Mouse (Mus musculus) forebrain, embryonic 11.5 days (tissue): ENCODE data around the gene Actc1. TPM values are rescaled to one million over a fixed set of nuclear protein-coding genes. Genes with fewer than 3 reads are reported as not detected.

Experiments used
- ATAC-seq: fragments of 200-750 bp; cut with Nextera tagmentation; replicated peaks from 2 replicates; pipeline ENCODE4 v1.8.0; 2017; ENCODE audit warnings: moderate TSS enrichment; ENCODE audit not compliant: low FRiP score
- DNase-seq: peaks from one replicate; pipeline ENCODE4 v3.0.0-alpha.2; 2017; ENCODE audit warnings: low spot score
- H3K27ac ChIP-seq: fragments of 300-500 bp; sonication (generic); 2 replicates; pipeline ENCODE4 v1.5.1; 2014; ENCODE audit warnings: low read depth, low read length
- H3K27me3 ChIP-seq: fragments of 300-500 bp; sonication (generic); 2 replicates; pipeline ENCODE4 v1.6.1; 2014; ENCODE audit warnings: mild to moderate bottlenecking, low read length, mixed read lengths; ENCODE audit not compliant: control insufficient read depth, insufficient read depth
- H3K36me3 ChIP-seq: fragments of 300-500 bp; sonication (generic); 2 replicates; pipeline ENCODE4 v1.6.1; 2014; ENCODE audit warnings: mild to moderate bottlenecking, low read length, moderate library complexity, mixed read lengths; ENCODE audit not compliant: control insufficient read depth, insufficient read depth
- H3K4me1 ChIP-seq: fragments of 300-500 bp; sonication (generic); replicated peaks from 2 replicates; pipeline ENCODE4 v1.6.1; 2014; ENCODE audit warnings: low read length, mixed read lengths; ENCODE audit not compliant: control insufficient read depth, insufficient read depth
- H3K4me2 ChIP-seq: fragments of 300-500 bp; sonication (generic); 2 replicates; pipeline ENCODE4 v1.6.1; 2014; ENCODE audit warnings: low read depth, mild to moderate bottlenecking, low read length, moderate library complexity, mixed read lengths; ENCODE audit not compliant: severe bottlenecking
- H3K4me3 ChIP-seq: fragments of 300-500 bp; sonication (generic); 2 replicates; pipeline ENCODE4 v1.5.1; 2014; ENCODE audit warnings: low read depth, low read length
- H3K9ac ChIP-seq: fragments of 300-500 bp; sonication (generic); 2 replicates; pipeline ENCODE4 v1.6.1; 2014; ENCODE audit warnings: low read length
- H3K9me3 ChIP-seq: fragments of 300-500 bp; sonication (generic); 2 replicates; pipeline ENCODE4 v1.6.1; 2016; ENCODE audit warnings: low read length, mixed read lengths; ENCODE audit not compliant: control insufficient read depth
- WGBS: fragments of 180-500 bp; shearing (Covaris S2); extraction: QIAGEN DNeasy Blood & Tissue Kit; methylation state at CpG from one replicate; pipeline ENCODE4 v1.1.7; 2014; 5-methylcytosine and 5-hydroxymethylcytosine counted together
- polyA plus RNA-seq: library from polyadenylated mRNA; unstranded; fragments of >200 nt; fragmentation: Nextera tagmentation; extraction: Ambion mirVana; gene quantifications from 2 replicates; pipeline ENCODE4 v1.2.1, GENCODE M21; 2014

The Actc1 gene
- polyA plus RNA-seq, 1 experiment from 2014 or later, result 0.71 TPM

DNA sequence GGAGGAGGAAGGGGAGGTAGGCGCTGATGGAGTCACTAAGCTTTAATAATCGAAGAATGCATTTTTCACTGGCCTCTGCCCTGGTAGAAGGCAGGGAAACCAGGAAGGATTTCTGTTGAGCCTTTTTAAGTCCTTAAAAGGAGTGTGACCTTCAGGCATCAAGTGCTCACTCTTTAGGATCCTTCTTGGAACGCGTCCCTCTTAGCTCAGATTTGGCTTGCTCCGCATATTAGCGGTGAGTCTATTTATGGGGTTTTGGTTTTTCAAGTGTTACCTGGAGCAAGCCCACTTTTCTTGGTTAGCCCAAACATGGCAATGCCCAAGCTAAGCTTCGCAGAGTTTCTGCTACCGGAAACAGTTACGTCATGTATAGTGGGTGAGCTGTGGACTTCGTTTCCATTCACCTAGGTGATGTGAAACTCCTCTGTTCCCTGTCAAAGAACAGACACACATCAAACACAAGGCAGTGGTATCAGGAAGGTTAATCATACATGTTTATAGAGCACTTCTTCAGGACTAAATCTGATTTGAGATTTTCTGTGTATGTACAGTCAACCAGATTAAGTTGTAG lies 5.0 kb upstream of the Actc1 start:
- Histone ChIP-seq H3K9me3 (no peaks in the 10 kb centered on the region), H3K36me3 (no peaks in the 10 kb centered on the region), H3K27ac (no peak overlapping the region), H3K27me3 (no peaks in the 10 kb centered on the region), H3K9ac (no peak overlapping the region), H3K4me3 (no peak overlapping the region), H3K4me2 (no peak overlapping the region), H3K4me1 (no peaks in the 10 kb centered on the region)
- no peak for DNase-seq
- 95% methylated on average over 10 of the region's 10 CpGs for WGBS
- no peak for ATAC-seq

DNA sequence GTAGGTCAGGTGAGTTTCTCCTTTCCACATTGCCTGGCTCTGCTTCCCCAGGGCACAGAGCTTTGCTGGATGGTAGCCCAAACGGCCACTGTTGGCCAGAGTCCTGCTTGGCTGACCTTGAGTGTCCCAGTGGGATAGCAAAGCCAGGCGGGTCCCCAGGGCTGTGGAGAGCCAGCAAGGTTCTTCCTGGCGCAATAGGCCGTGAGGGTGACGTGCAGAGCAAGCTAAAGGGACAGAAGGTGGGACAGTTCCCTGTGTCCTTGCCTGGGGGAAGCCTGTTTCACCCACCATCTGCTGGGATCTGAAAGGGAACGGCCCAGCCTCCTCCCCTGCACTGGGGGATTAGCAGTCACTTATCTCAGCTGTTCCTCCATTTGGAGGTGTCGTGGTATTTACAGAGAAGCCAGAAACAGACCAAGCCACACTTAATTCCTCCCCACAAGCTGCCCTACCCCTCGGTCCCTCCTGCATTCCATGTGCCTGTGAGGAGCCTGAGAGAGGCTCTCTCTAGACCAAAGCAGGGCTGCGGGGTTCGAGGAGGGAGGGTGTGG lies 4.0 kb upstream of the Actc1 start:
- H3K27me3 ChIP-seq, result no peaks in the 10 kb centered on the region
- no peaks in the 10 kb centered on the region for H3K4me1 ChIP-seq
- H3K27ac ChIP-seq, result no peak overlapping the region
- H3K4me2 ChIP-seq, result no peak overlapping the region
- H3K9ac ChIP-seq, result no peak overlapping the region
- H3K4me3 ChIP-seq, result no peak overlapping the region
- H3K9me3 ChIP-seq, result no peaks in the 10 kb centered on the region
- H3K36me3 ChIP-seq, result no peaks in the 10 kb centered on the region
- WGBS, result 31% methylated on average over 10 of the region's 10 CpGs
- ATAC-seq, result peak; percentile 73
- no peak for DNase-seq

DNA sequence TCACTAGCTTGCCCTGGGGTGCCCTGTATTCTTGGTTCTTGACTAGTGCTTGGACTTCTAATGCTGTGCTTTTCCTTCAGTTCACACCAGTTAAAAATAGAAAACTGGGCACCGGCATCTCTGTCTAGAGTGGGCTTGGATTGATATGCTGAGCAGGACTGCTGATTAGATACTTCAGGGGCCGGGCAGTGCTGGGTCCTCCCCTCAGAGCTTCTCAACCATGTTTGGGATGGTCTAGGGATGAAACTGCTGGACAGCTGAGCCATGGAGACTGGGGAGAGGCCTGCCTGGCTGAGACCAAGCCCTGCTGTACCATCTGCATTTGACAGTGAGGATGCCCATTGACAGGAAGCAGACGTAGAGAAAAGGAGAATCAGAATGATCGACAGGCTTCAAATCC lies 781 bp upstream of the Actc1 start:
- Histone ChIP-seq H3K4me1 (no peaks in the 10 kb centered on the region), H3K36me3 (no peaks in the 10 kb centered on the region), H3K27ac (no peak overlapping the region), H3K27me3 (no peaks in the 10 kb centered on the region), H3K4me3 (no peak overlapping the region), H3K9ac (no peak overlapping the region), H3K9me3 (no peaks in the 10 kb centered on the region), H3K4me2 (no peak overlapping the region)
- DNase-seq, result no peak
- no peak for ATAC-seq
- 85% methylated on average over 4 of the region's 4 CpGs for WGBS

DNA sequence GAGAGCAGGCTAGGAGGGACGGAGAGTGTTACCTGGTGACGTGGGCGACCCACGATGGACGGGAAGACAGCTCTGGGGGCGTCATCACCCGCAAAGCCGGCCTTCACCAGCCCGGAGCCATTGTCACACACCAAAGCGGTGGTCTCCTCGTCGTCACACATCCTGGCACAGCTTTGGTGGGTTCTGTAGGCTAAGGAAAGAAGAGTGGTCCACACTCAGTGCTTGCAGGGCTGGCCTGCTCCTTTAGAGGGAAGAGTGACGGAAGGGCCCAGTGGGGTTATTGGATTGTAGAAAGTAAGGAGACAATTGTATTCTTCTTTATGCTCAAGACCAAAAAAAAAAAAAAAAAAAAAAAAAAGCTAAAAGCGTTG lies 1.5 kb downstream of the Actc1 start:
- no peak for DNase-seq
- H3K27ac ChIP-seq, result no peak overlapping the region
- no peaks in the 10 kb centered on the region for H3K9me3 ChIP-seq
- no peaks in the 10 kb centered on the region for H3K36me3 ChIP-seq
- H3K4me2 ChIP-seq, result no peak overlapping the region
- no peaks in the 10 kb centered on the region for H3K4me1 ChIP-seq
- no peak overlapping the region for H3K4me3 ChIP-seq
- H3K27me3 ChIP-seq, result no peaks in the 10 kb centered on the region
- ATAC-seq, result no peak
- 94% methylated on average over 14 of the region's 14 CpGs for WGBS
- H3K9ac ChIP-seq, result no peak overlapping the region

DNA sequence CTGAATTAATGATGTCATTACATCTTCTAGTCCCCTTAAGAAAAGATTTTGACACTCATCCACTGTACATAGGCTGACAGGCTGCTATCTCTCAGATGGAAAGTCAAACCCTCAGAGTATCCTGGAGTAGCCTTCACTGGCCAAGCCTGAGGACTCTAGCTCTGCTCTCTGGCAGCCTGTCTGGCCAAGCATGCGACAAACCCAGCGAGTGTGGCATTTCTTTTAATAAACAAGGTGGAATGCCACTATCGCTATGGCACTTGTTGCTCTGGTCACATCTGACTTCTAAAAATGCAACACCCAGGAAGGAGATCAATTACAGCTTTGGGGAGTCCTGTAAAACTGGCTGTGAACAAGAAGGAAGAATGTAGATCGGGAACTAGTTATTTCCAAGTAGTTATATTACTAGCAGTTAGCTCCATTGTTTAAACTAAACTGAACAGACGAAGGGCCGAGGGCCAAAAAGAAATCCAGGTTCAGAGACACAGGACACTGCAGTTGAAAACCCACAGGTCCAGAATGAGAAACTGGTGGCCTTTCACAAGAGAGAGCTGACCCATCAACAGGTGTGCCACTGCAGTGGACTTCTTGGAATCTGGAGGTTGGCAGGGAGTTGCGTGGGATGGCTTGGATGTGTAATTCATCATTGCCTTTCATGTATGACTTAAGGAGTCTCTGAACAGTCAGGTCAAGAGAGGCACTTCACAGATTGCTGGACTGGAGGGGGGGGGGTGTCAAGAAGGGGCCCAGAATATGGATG lies 2.1 kb downstream of the Actc1 start:
- H3K4me1 ChIP-seq, result no peaks in the 10 kb centered on the region
- 93% methylated on average over 7 of the region's 7 CpGs for WGBS
- H3K9me3 ChIP-seq, result no peaks in the 10 kb centered on the region
- H3K9ac ChIP-seq, result no peak overlapping the region
- H3K27ac ChIP-seq, result no peak overlapping the region
- no peaks in the 10 kb centered on the region for H3K27me3 ChIP-seq
- ATAC-seq, result no peak
- no peak overlapping the region for H3K4me3 ChIP-seq
- no peak for DNase-seq
- no peaks in the 10 kb centered on the region for H3K36me3 ChIP-seq
- no peak overlapping the region for H3K4me2 ChIP-seq

DNA sequence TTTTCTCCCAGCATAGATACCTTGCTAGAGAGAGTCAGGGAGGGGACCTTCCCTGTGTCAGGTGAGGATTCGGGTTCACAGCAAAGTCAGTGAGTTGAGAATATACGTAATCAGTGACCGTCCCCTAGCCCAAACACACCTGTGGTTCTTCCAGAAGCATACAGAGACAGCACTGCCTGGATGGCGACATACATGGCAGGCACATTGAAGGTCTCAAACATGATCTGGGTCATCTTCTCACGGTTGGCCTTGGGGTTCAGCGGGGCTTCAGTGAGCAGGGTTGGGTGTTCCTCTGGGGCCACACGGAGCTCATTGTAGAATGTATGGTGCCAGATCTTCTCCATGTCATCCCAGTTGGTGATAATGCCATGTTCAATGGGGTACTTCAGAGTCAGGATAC lies 3.2 kb downstream of the Actc1 start:
- H3K9me3 ChIP-seq, result no peaks in the 10 kb centered on the region
- ATAC-seq, result no peak
- WGBS, result 90% methylated on average over 7 of the region's 7 CpGs

DNA sequence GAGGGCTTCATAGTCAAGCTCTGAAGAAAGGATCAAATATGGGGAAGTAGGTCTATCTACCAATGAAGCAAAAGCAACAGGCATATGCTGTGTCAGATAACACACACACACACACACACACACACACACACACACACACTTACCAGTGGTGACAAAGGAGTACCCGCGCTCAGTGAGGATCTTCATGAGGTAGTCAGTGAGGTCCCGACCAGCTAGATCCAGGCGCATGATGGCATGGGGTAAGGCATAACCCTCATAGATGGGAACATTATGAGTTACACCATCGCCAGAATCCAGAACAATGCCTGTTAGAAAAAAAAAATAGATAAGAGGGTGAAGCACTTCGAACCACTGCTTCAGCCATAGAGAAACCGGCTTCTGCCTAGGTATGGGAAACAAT lies 4.0 kb downstream of the Actc1 start:
- Histone ChIP-seq H3K4me1 (no peaks in the 10 kb centered on the region), H3K27me3 (no peaks in the 10 kb centered on the region), H3K4me2 (no peak overlapping the region), H3K9ac (no peak overlapping the region), H3K36me3 (no peaks in the 10 kb centered on the region), H3K27ac (no peak overlapping the region), H3K9me3 (no peaks in the 10 kb centered on the region), H3K4me3 (no peak overlapping the region)
- DNase-seq (no peak), ATAC-seq (no peak)
- WGBS, result 91% methylated on average over 7 of the region's 7 CpGs

More for the DNA sequence above, 3.2 kb downstream of the Actc1 start:
- H3K9ac ChIP-seq, result no peak overlapping the region
- no peak overlapping the region for H3K4me2 ChIP-seq
- no peaks in the 10 kb centered on the region for H3K36me3 ChIP-seq
- no peaks in the 10 kb centered on the region for H3K4me1 ChIP-seq
- no peak overlapping the region for H3K27ac ChIP-seq
- no peaks in the 10 kb centered on the region for H3K27me3 ChIP-seq
- DNase-seq, result no peak
- no peak overlapping the region for H3K4me3 ChIP-seq

DNA sequence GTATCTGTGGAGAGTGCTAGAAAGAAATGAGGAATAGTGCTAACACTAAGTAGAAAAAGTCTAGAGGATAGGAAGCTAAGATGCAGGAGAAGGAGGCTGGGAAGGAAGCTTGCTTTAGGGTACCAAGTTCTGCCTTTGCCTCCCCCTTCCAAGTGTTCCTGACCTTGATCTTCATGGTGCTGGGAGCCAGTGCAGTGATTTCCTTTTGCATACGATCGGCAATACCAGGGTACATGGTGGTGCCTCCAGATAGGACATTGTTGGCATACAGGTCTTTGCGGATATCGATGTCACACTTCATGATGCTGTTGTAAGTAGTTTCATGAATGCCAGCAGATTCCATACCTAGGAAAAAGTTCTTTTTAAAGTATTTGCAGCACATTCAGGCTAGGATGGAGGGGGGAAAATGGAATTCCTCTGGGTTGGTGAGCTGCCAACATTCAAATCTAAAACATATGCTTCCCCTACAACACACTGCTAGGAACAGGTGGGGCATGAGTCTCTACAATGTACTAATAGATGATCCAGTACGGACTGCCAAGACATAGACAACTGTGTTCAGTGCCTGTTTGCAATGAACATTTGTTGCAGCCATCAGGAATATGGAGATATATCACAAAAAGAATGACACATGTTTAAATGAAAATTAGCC lies 5.3 kb downstream of the Actc1 start:
- 91% methylated on average over 5 of the region's 5 CpGs for WGBS
- ATAC-seq (no peak), DNase-seq (no peak)

More for the DNA sequence above, 5.3 kb downstream of the Actc1 start:
- Histone ChIP-seq H3K27me3 (no peaks in the 10 kb centered on the region), H3K36me3 (no peaks in the 10 kb centered on the region), H3K4me1 (no peaks in the 10 kb centered on the region), H3K9me3 (no peaks in the 10 kb centered on the region), H3K4me3 (no peak overlapping the region), H3K4me2 (no peak overlapping the region), H3K27ac (no peak overlapping the region), H3K9ac (no peak overlapping the region)
